22 mouse cellular contexts compared by ENCODE assay signal in genomic region chr16:16856731-16857476, GRCm38 (mm10). TPM values are rescaled to one million over a fixed set of nuclear protein-coding genes. Genes with fewer than 3 reads are reported as not detected.
DNase-seq lines count a peak whose midpoint lies in the region; ATAC-seq and TF ChIP-seq lines count a peak whose summit lies in the region.
"Had no signal": no experiment of that assay in that cellular context is flagged by ENCODE, and none has a peak within 500 bp of the region (broad histone marks: within the 10 kb centered on the region; RNA-seq: fewer than 3 reads in every experiment).

No protein-coding gene starts in this region.

- no peak overlapping the region for H3K9ac ChIP-seq in limb, embryonic 11.5 days (ENCODE audit: low read length)
- H3K9ac ChIP-seq in midbrain, embryonic 15.5 days, result no peak overlapping the region
- no peak overlapping the region for H3K9ac ChIP-seq in hindbrain, embryonic 11.5 days (ENCODE audit: low read depth, low read length)
- H3K9ac ChIP-seq: forebrain, embryonic 13.5 days; forebrain, postnatal 0 days; hindbrain, embryonic 12.5 days had no signal

- DNase-seq in limb, embryonic 11.5 days (ENCODE audit: low spot score), result peak; percentile 19
- DNase-seq in limb, embryonic 10.5 days (ENCODE audit: low spot score), result no peak
- peak; percentile 8 for DNase-seq in midbrain, embryonic 10.5 days (ENCODE audit: low spot score)
- no peak for DNase-seq in hindbrain, embryonic 11.5 days (ENCODE audit: low spot score)
- DNase-seq: adrenal gland, adult 2 months; adrenal gland, postnatal 25 days; cerebellum, adult 2 months; cerebellum, postnatal 10 days; forebrain, postnatal 0 days; gastrocnemius, postnatal 25 days; heart, adult 18-20 months had no signal

- no peak for TF ChIP-seq CTCF in bone marrow, adult 2 months (IDR thresholded peaks at IDR 0.05; ENCODE audit: control insufficient read depth, insufficient read depth, low read length)

- no peak overlapping the region for H3K27ac ChIP-seq in limb, embryonic 11.5 days (replicated peaks; ENCODE audit: low read depth, low read length)
- no peak overlapping the region for H3K27ac ChIP-seq in limb, embryonic 10.5 days
- no peak overlapping the region for H3K27ac ChIP-seq in midbrain, embryonic 10.5 days (replicated peaks)
- no peak overlapping the region for H3K27ac ChIP-seq in midbrain, embryonic 15.5 days
- peak overlapping the region; percentile 50 for H3K27ac ChIP-seq in bone marrow, adult 2 months (ENCODE audit: control insufficient read depth, insufficient read depth, low read depth, low read length, poor library complexity)
- H3K27ac ChIP-seq in hindbrain, embryonic 11.5 days (ENCODE audit: low read depth, low read length), result no peak overlapping the region
- H3K27ac ChIP-seq: embryonic facial prominence, embryonic 10.5 days; forebrain, embryonic 13.5 days; hindbrain, embryonic 12.5 days had no signal

- H3K4me1 ChIP-seq in limb, embryonic 11.5 days (ENCODE audit: control insufficient read depth, insufficient read depth, low read length), result no peaks in the 10 kb centered on the region
- H3K4me1 ChIP-seq in limb, embryonic 10.5 days, result no peaks in the 10 kb centered on the region
- no peaks in the 10 kb centered on the region for H3K4me1 ChIP-seq in midbrain, embryonic 10.5 days
- H3K4me1 ChIP-seq in midbrain, embryonic 15.5 days, result no peaks in the 10 kb centered on the region
- H3K4me1 ChIP-seq in bone marrow, adult 2 months (ENCODE audit: control insufficient read depth, insufficient read depth, low read length), result peaks cover 6% of the 10 kb centered on the region
- no peaks in the 10 kb centered on the region for H3K4me1 ChIP-seq in hindbrain, embryonic 11.5 days (replicated peaks; ENCODE audit: control insufficient read depth, insufficient read depth, low read length)
- H3K4me1 ChIP-seq: embryonic facial prominence, embryonic 10.5 days; forebrain, embryonic 13.5 days; hindbrain, embryonic 12.5 days had no signal

- no peaks in the 10 kb centered on the region for H3K9me3 ChIP-seq in limb, embryonic 11.5 days (ENCODE audit: control insufficient read depth, low read length)
- no peaks in the 10 kb centered on the region for H3K9me3 ChIP-seq in limb, embryonic 10.5 days (replicated peaks)
- H3K9me3 ChIP-seq in midbrain, embryonic 10.5 days (replicated peaks), result no peaks in the 10 kb centered on the region
- no peaks in the 10 kb centered on the region for H3K9me3 ChIP-seq in midbrain, embryonic 15.5 days
- no peaks in the 10 kb centered on the region for H3K9me3 ChIP-seq in hindbrain, embryonic 11.5 days (ENCODE audit: control insufficient read depth, low read length)
- H3K9me3 ChIP-seq: embryonic facial prominence, embryonic 10.5 days; forebrain, embryonic 13.5 days; hindbrain, embryonic 12.5 days had no signal

- WGBS in limb, embryonic 11.5 days, result 72% methylated on average over 13 of the region's 13 CpGs
- WGBS in limb, embryonic 10.5 days, result 74% methylated on average over 13 of the region's 13 CpGs
- WGBS in midbrain, embryonic 10.5 days, result 78% methylated on average over 13 of the region's 13 CpGs
- WGBS in midbrain, embryonic 15.5 days, result 80% methylated on average over 13 of the region's 13 CpGs
- WGBS in bone marrow, adult 2 months, result 39% methylated on average over 13 of the region's 13 CpGs
- WGBS in hindbrain, embryonic 11.5 days, result 81% methylated on average over 13 of the region's 13 CpGs

- no peaks in the 10 kb centered on the region for H3K36me3 ChIP-seq in limb, embryonic 11.5 days (ENCODE audit: control insufficient read depth, insufficient read depth, low read length)
- H3K36me3 ChIP-seq in limb, embryonic 10.5 days, result no peaks in the 10 kb centered on the region
- no peaks in the 10 kb centered on the region for H3K36me3 ChIP-seq in midbrain, embryonic 10.5 days
- H3K36me3 ChIP-seq in midbrain, embryonic 15.5 days (replicated peaks), result no peaks in the 10 kb centered on the region
- no peaks in the 10 kb centered on the region for H3K36me3 ChIP-seq in hindbrain, embryonic 11.5 days (ENCODE audit: control insufficient read depth, insufficient read depth, low read length)
- H3K36me3 ChIP-seq: embryonic facial prominence, embryonic 10.5 days; hindbrain, embryonic 12.5 days had no signal

- no peak for TF ChIP-seq POLR2A in bone marrow, adult 2 months (IDR thresholded peaks at IDR 0.05; ENCODE audit: borderline replicate concordance, control insufficient read depth, low read depth, low read length)

- ATAC-seq in limb, embryonic 11.5 days (ENCODE audit: insufficient number of reproducible peaks, low FRiP score, low TSS enrichment, low read depth), result no peak
- ATAC-seq in midbrain, embryonic 15.5 days (replicated peaks), result no peak
- ATAC-seq in granulocyte monocyte progenitor cell, adult 5-6 weeks (replicated peaks; ENCODE audit: poor library complexity, severe bottlenecking), result peak; percentile 68
- no peak for ATAC-seq in hindbrain, embryonic 11.5 days (ENCODE audit: low FRiP score)
- ATAC-seq: forebrain, embryonic 13.5 days; forebrain, postnatal 0 days; hindbrain, embryonic 16.5 days had no signal

- no peak overlapping the region for H3K4me3 ChIP-seq in limb, embryonic 11.5 days (ENCODE audit: low read depth, low read length)
- no peak overlapping the region for H3K4me3 ChIP-seq in limb, embryonic 10.5 days
- no peak overlapping the region for H3K4me3 ChIP-seq in midbrain, embryonic 10.5 days
- no peak overlapping the region for H3K4me3 ChIP-seq in midbrain, embryonic 15.5 days
- peak overlapping the region; percentile 9 for H3K4me3 ChIP-seq in bone marrow, adult 2 months (replicated peaks; ENCODE audit: control insufficient read depth, low read depth, low read length)
- no peak overlapping the region for H3K4me3 ChIP-seq in hindbrain, embryonic 11.5 days (ENCODE audit: low read depth, low read length)
- H3K4me3 ChIP-seq: embryonic facial prominence, embryonic 10.5 days; forebrain, embryonic 13.5 days; hindbrain, embryonic 12.5 days had no signal

- no peak overlapping the region for H3K4me2 ChIP-seq in limb, embryonic 11.5 days (ENCODE audit: low read depth, severe bottlenecking)
- H3K4me2 ChIP-seq in midbrain, embryonic 15.5 days, result no peak overlapping the region
- no peak overlapping the region for H3K4me2 ChIP-seq in hindbrain, embryonic 11.5 days (replicated peaks; ENCODE audit: low read depth, low read length)
- H3K4me2 ChIP-seq: forebrain, embryonic 13.5 days; heart, embryonic 11.5 days; hindbrain, embryonic 12.5 days had no signal

- no peaks in the 10 kb centered on the region for H3K27me3 ChIP-seq in limb, embryonic 11.5 days (ENCODE audit: control insufficient read depth, insufficient read depth, low read length)
- no peaks in the 10 kb centered on the region for H3K27me3 ChIP-seq in limb, embryonic 10.5 days (ENCODE audit: low read depth, poor library complexity, severe bottlenecking)
- H3K27me3 ChIP-seq in midbrain, embryonic 10.5 days (ENCODE audit: low read depth, poor library complexity, severe bottlenecking), result no peaks in the 10 kb centered on the region
- no peaks in the 10 kb centered on the region for H3K27me3 ChIP-seq in midbrain, embryonic 15.5 days (replicated peaks)
- H3K27me3 ChIP-seq in hindbrain, embryonic 11.5 days (ENCODE audit: control insufficient read depth, insufficient read depth, low read length), result no peaks in the 10 kb centered on the region
- H3K27me3 ChIP-seq: forebrain, embryonic 13.5 days; hindbrain, embryonic 12.5 days had no signal

RNA-seq across cellular contexts. Expression of gene Igll1, which starts 6.9 kb away (rescaled TPM):
- not detected in 2 replicates for polyA plus RNA-seq in limb, embryonic 11.5 days (2014; fragmentation: Nextera tagmentation; extraction: Ambion mirVana)
- 0.13 TPM in 1 of 2 replicates, not detected in the other for polyA plus RNA-seq in limb, embryonic 10.5 days (2016; fragmentation: Nextera tagmentation; extraction: Ambion mirVana)
- 0.07 and 0.17 TPM in 2 replicates for polyA plus RNA-seq in midbrain, embryonic 10.5 days (2016; fragmentation: Nextera tagmentation; extraction: Ambion mirVana)
- 0.20 TPM in 1 of 2 replicates, not detected in the other for polyA plus RNA-seq in midbrain, embryonic 15.5 days (2015; fragmentation: Nextera tagmentation; extraction: Ambion mirVana)
- polyA plus RNA-seq in bone marrow, adult 2 months (2011; ENCODE audit: insufficient read depth, insufficient read length, low replicate concordance, missing spikeins), result 6.4 and 9.2 TPM in 2 replicates
- total RNA-seq in granulocyte monocyte progenitor cell, adult 5-6 weeks (2014; fragmentation: Nextera tagmentation), result 1.9 and 3.4 TPM in 2 replicates
- 0.56 and 1.2 TPM in 2 replicates for total RNA-seq in granulocyte monocyte progenitor cell, adult 5-6 weeks (2017)
- polyA plus RNA-seq in hindbrain, embryonic 11.5 days (2014; fragmentation: Nextera tagmentation; extraction: Ambion mirVana), result not detected in 2 replicates
- total RNA-seq: adrenal gland, adult 2 months; adrenal gland, postnatal 25 days; forebrain, postnatal 0 days; gastrocnemius, adult 18-20 months; gastrocnemius, postnatal 25 days; heart, adult 18-20 months; heart, postnatal 25 days had no signal
- polyA plus RNA-seq: adrenal gland, adult 2 months; cerebellum, adult 2 months; embryonic facial prominence, embryonic 10.5 days; forebrain, postnatal 0 days; heart, embryonic 11.5 days; heart, embryonic 16.5 days; hindbrain, embryonic 12.5 days; hindbrain, embryonic 16.5 days had no signal

RNA-seq across cellular contexts. Expression of gene Top3b, which starts 13.6 kb away (rescaled TPM):
- polyA plus RNA-seq in limb, embryonic 11.5 days (2014; fragmentation: Nextera tagmentation; extraction: Ambion mirVana), result 72.3 and 77.3 TPM in 2 replicates
- 63.1 and 81.1 TPM in 2 replicates for polyA plus RNA-seq in limb, embryonic 10.5 days (2016; fragmentation: Nextera tagmentation; extraction: Ambion mirVana)
- polyA plus RNA-seq in midbrain, embryonic 10.5 days (2016; fragmentation: Nextera tagmentation; extraction: Ambion mirVana), result 60.5 and 69.0 TPM in 2 replicates
- 78.7 and 82.8 TPM in 2 replicates for polyA plus RNA-seq in midbrain, embryonic 15.5 days (2015; fragmentation: Nextera tagmentation; extraction: Ambion mirVana)
- polyA plus RNA-seq in bone marrow, adult 2 months (2011; ENCODE audit: insufficient read depth, insufficient read length, low replicate concordance, missing spikeins), result 24.8 and 65.0 TPM in 2 replicates
- 128 and 150 TPM in 2 replicates for total RNA-seq in granulocyte monocyte progenitor cell, adult 5-6 weeks (2014; fragmentation: Nextera tagmentation)
- total RNA-seq in granulocyte monocyte progenitor cell, adult 5-6 weeks (2017), result 121 and 148 TPM in 2 replicates
- 56.9 and 57.9 TPM in 2 replicates for polyA plus RNA-seq in hindbrain, embryonic 11.5 days (2014; fragmentation: Nextera tagmentation; extraction: Ambion mirVana)

RNA-seq across cellular contexts. Expression of gene Vpreb1, which starts 13.7 kb away (rescaled TPM):
- 3.8 TPM in 2 replicates for polyA plus RNA-seq in limb, embryonic 11.5 days (2014; fragmentation: Nextera tagmentation; extraction: Ambion mirVana)
- polyA plus RNA-seq in limb, embryonic 10.5 days (2016; fragmentation: Nextera tagmentation; extraction: Ambion mirVana), result 2.8 and 3.9 TPM in 2 replicates
- polyA plus RNA-seq in midbrain, embryonic 10.5 days (2016; fragmentation: Nextera tagmentation; extraction: Ambion mirVana), result 2.1 and 2.2 TPM in 2 replicates
- polyA plus RNA-seq in midbrain, embryonic 15.5 days (2015; fragmentation: Nextera tagmentation; extraction: Ambion mirVana), result 1.1 TPM in 2 replicates
- polyA plus RNA-seq in bone marrow, adult 2 months (2011; ENCODE audit: insufficient read depth, insufficient read length, low replicate concordance, missing spikeins), result 16.3 and 26.8 TPM in 2 replicates
- total RNA-seq in granulocyte monocyte progenitor cell, adult 5-6 weeks (2014; fragmentation: Nextera tagmentation), result not detected in 2 replicates
- 3.4 TPM in 1 of 2 replicates, not detected in the other for total RNA-seq in granulocyte monocyte progenitor cell, adult 5-6 weeks (2017)
- polyA plus RNA-seq in hindbrain, embryonic 11.5 days (2014; fragmentation: Nextera tagmentation; extraction: Ambion mirVana), result 1.1 and 2.2 TPM in 2 replicates
- total RNA-seq: gastrocnemius, adult 18-20 months; gastrocnemius, postnatal 25 days had no signal
- polyA plus RNA-seq: cerebellum, adult 2 months had no signal

RNA-seq across cellular contexts. Expression of gene Spag6l, which starts 27.6 kb away (rescaled TPM):
- polyA plus RNA-seq in limb, embryonic 11.5 days (2014; fragmentation: Nextera tagmentation; extraction: Ambion mirVana), result 0.20 TPM in 1 of 2 replicates, not detected in the other
- 0.24 TPM in 1 of 2 replicates, not detected in the other for polyA plus RNA-seq in limb, embryonic 10.5 days (2016; fragmentation: Nextera tagmentation; extraction: Ambion mirVana)
- 1.4 and 1.8 TPM in 2 replicates for polyA plus RNA-seq in midbrain, embryonic 10.5 days (2016; fragmentation: Nextera tagmentation; extraction: Ambion mirVana)
- polyA plus RNA-seq in midbrain, embryonic 15.5 days (2015; fragmentation: Nextera tagmentation; extraction: Ambion mirVana), result 21.4 and 21.7 TPM in 2 replicates
- not detected in 2 replicates for polyA plus RNA-seq in bone marrow, adult 2 months (2011; ENCODE audit: insufficient read depth, insufficient read length, low replicate concordance, missing spikeins)
- 0.60 and 4.9 TPM in 2 replicates for total RNA-seq in granulocyte monocyte progenitor cell, adult 5-6 weeks (2014; fragmentation: Nextera tagmentation)
- 0.52 and 1.8 TPM in 2 replicates for total RNA-seq in granulocyte monocyte progenitor cell, adult 5-6 weeks (2017)
- polyA plus RNA-seq in hindbrain, embryonic 11.5 days (2014; fragmentation: Nextera tagmentation; extraction: Ambion mirVana), result 7.0 and 7.2 TPM in 2 replicates
- total RNA-seq: gastrocnemius, adult 18-20 months; gastrocnemius, postnatal 25 days; heart, postnatal 25 days had no signal
- polyA plus RNA-seq: adrenal gland, adult 2 months had no signal

RNA-seq across cellular contexts. Expression of gene Ppm1f, which starts 39.4 kb away (rescaled TPM):
- polyA plus RNA-seq in limb, embryonic 11.5 days (2014; fragmentation: Nextera tagmentation; extraction: Ambion mirVana), result 26.5 and 31.0 TPM in 2 replicates
- polyA plus RNA-seq in limb, embryonic 10.5 days (2016; fragmentation: Nextera tagmentation; extraction: Ambion mirVana), result 41.1 and 43.0 TPM in 2 replicates
- 26.6 and 30.0 TPM in 2 replicates for polyA plus RNA-seq in midbrain, embryonic 10.5 days (2016; fragmentation: Nextera tagmentation; extraction: Ambion mirVana)
- polyA plus RNA-seq in midbrain, embryonic 15.5 days (2015; fragmentation: Nextera tagmentation; extraction: Ambion mirVana), result 29.6 and 30.7 TPM in 2 replicates
- polyA plus RNA-seq in bone marrow, adult 2 months (2011; ENCODE audit: insufficient read depth, insufficient read length, low replicate concordance, missing spikeins), result 3.8 and 4.6 TPM in 2 replicates
- 37.5 and 40.1 TPM in 2 replicates for total RNA-seq in granulocyte monocyte progenitor cell, adult 5-6 weeks (2014; fragmentation: Nextera tagmentation)
- total RNA-seq in granulocyte monocyte progenitor cell, adult 5-6 weeks (2017), result 50.9 and 52.1 TPM in 2 replicates
- 10.9 and 17.6 TPM in 2 replicates for polyA plus RNA-seq in hindbrain, embryonic 11.5 days (2014; fragmentation: Nextera tagmentation; extraction: Ambion mirVana)

Comparison
In these comparisons a context has a peak if more than half of its experiments do, and no peak if none do; other contexts are left out.
1. DNase-seq: peak in limb, embryonic 11.5 days (single experiment) and midbrain, embryonic 10.5 days (single experiment); none in limb, embryonic 10.5 days (single experiment) and hindbrain, embryonic 11.5 days (single experiment).